Mouse (Mus musculus): ENCODE data around the gene H2-DMb1. TPM values are rescaled to one million over a fixed set of nuclear protein-coding genes. Genes with fewer than 3 reads are reported as not detected.

H2-DMb1 gene
- polyA plus RNA-seq, 1 experiment from 2014 or later, result 0.43 TPM

GRCm38 (mm10) chr17:34200047-34200446 lies 47.2 kb downstream of the H2-DMb1 start:
- Histone ChIP-seq H3K9me3 (ENCODE audit: control insufficient read depth, low read length) (no peaks in the 10 kb centered on the region), H3K4me3 (ENCODE audit: low read depth, low read length) (no peak overlapping the region), H3K27ac (ENCODE audit: low read depth, low read length) (no peak overlapping the region), H3K4me2 (ENCODE audit: low read depth, low read length) (no peak overlapping the region), H3K27me3 (ENCODE audit: control insufficient read depth, insufficient read depth, low read length) (peaks cover 34% of the 10 kb centered on the region), H3K4me1 (ENCODE audit: control insufficient read depth, insufficient read depth, low read length) (0 out of 2 replicates have a peak, but pooled peaks cover 4% of the 10 kb centered on the region), H3K36me3 (ENCODE audit: control insufficient read depth, insufficient read depth, low read length) (no peaks in the 10 kb centered on the region), H3K9ac (replicated peaks; ENCODE audit: low read depth, low read length) (no peak overlapping the region)
- 89% methylated on average over 10 of the region's 10 CpGs for WGBS
- no peak for ATAC-seq (ENCODE audit: low read depth)

GRCm38 (mm10) chr17:34200772-34201505 lies 48.1 kb downstream of the H2-DMb1 start:
- WGBS, result 85% methylated on average over 16 of the region's 16 CpGs
- Histone ChIP-seq H3K4me1 (ENCODE audit: control insufficient read depth, insufficient read depth, low read length) (0 out of 2 replicates have a peak, but pooled peaks cover 4% of the 10 kb centered on the region), H3K4me2 (ENCODE audit: low read depth, low read length) (no peak overlapping the region), H3K36me3 (ENCODE audit: control insufficient read depth, insufficient read depth, low read length) (no peaks in the 10 kb centered on the region), H3K9ac (replicated peaks; ENCODE audit: low read depth, low read length) (no peak overlapping the region), H3K9me3 (ENCODE audit: control insufficient read depth, low read length) (no peaks in the 10 kb centered on the region), H3K4me3 (ENCODE audit: low read depth, low read length) (no peak overlapping the region), H3K27ac (ENCODE audit: low read depth, low read length) (no peak overlapping the region), H3K27me3 (ENCODE audit: control insufficient read depth, insufficient read depth, low read length) (peaks cover 35% of the 10 kb centered on the region)
- no peak for ATAC-seq (ENCODE audit: low read depth)

GRCm38 (mm10) chr17:34201506-34202055 lies 48.7 kb downstream of the H2-DMb1 start:
- no peak overlapping the region for H3K4me3 ChIP-seq (ENCODE audit: low read depth, low read length)
- peaks cover 29% of the 10 kb centered on the region for H3K27me3 ChIP-seq (ENCODE audit: control insufficient read depth, insufficient read depth, low read length)
- ATAC-seq (ENCODE audit: low read depth), result no peak
- H3K4me1 ChIP-seq (ENCODE audit: control insufficient read depth, insufficient read depth, low read length), result 0 out of 2 replicates have a peak, but pooled peaks cover 4% of the 10 kb centered on the region
- H3K36me3 ChIP-seq (ENCODE audit: control insufficient read depth, insufficient read depth, low read length), result no peaks in the 10 kb centered on the region
- WGBS, result 74% methylated on average over 7 of the region's 7 CpGs
- no peak overlapping the region for H3K27ac ChIP-seq (ENCODE audit: low read depth, low read length)
- no peak overlapping the region for H3K4me2 ChIP-seq (ENCODE audit: low read depth, low read length)
- no peaks in the 10 kb centered on the region for H3K9me3 ChIP-seq (ENCODE audit: control insufficient read depth, low read length)
- H3K9ac ChIP-seq (replicated peaks; ENCODE audit: low read depth, low read length), result no peak overlapping the region

GRCm38 (mm10) chr17:34202760-34203442 lies 50.0 kb downstream of the H2-DMb1 start:
- no peak overlapping the region for H3K4me2 ChIP-seq (ENCODE audit: low read depth, low read length)
- no peak overlapping the region for H3K9ac ChIP-seq (replicated peaks; ENCODE audit: low read depth, low read length)
- peaks cover 25% of the 10 kb centered on the region for H3K27me3 ChIP-seq (ENCODE audit: control insufficient read depth, insufficient read depth, low read length)
- ATAC-seq (ENCODE audit: low read depth), result no peak
- no peaks in the 10 kb centered on the region for H3K36me3 ChIP-seq (ENCODE audit: control insufficient read depth, insufficient read depth, low read length)
- H3K9me3 ChIP-seq (ENCODE audit: control insufficient read depth, low read length), result no peaks in the 10 kb centered on the region
- WGBS, result 86% methylated on average over 4 of the region's 4 CpGs
- H3K4me1 ChIP-seq (ENCODE audit: control insufficient read depth, insufficient read depth, low read length), result 0 out of 2 replicates have a peak, but pooled peaks cover 2% of the 10 kb centered on the region
- no peak overlapping the region for H3K4me3 ChIP-seq (ENCODE audit: low read depth, low read length)
- H3K27ac ChIP-seq (ENCODE audit: low read depth, low read length), result no peak overlapping the region

GRCm38 (mm10) chr17:34203444-34203843 lies 50.6 kb downstream of the H2-DMb1 start, which contains the start of gene Tap2:
TSS of gene Tap2 (plus strand) at chr17:34203527.
- Histone ChIP-seq H3K27me3 (ENCODE audit: control insufficient read depth, insufficient read depth, low read length) (peaks cover 19% of the 10 kb centered on the region), H3K4me1 (ENCODE audit: control insufficient read depth, insufficient read depth, low read length) (no peaks in the 10 kb centered on the region), H3K4me2 (ENCODE audit: low read depth, low read length) (peak within 1 kb of the TSS; percentile 70), H3K27ac (ENCODE audit: low read depth, low read length) (no peak within 1 kb of the TSS), H3K9ac (replicated peaks; ENCODE audit: low read depth, low read length) (peak within 1 kb of the TSS; percentile 44; the same call in 1 of the 2 replicates), H3K4me3 (ENCODE audit: low read depth, low read length) (peak within 1 kb of the TSS; percentile 52), H3K36me3 (ENCODE audit: control insufficient read depth, insufficient read depth, low read length) (no peaks in the 10 kb centered on the region), H3K9me3 (ENCODE audit: control insufficient read depth, low read length) (no peaks in the 10 kb centered on the region)
- WGBS, result 63% methylated on average over 5 of the region's 5 CpGs
- no peak for ATAC-seq (ENCODE audit: low read depth)

- Histone ChIP-seq H3K4me1 (ENCODE audit: control insufficient read depth, insufficient read depth, low read length) (no peaks in the 10 kb centered on the region), H3K36me3 (ENCODE audit: control insufficient read depth, insufficient read depth, low read length) (no peaks in the 10 kb centered on the region), H3K27ac (ENCODE audit: low read depth, low read length) (no peak overlapping the region), H3K4me2 (ENCODE audit: low read depth, low read length) (peak overlapping the region; percentile 70), H3K4me3 (ENCODE audit: low read depth, low read length) (peak overlapping the region; percentile 52), H3K27me3 (ENCODE audit: control insufficient read depth, insufficient read depth, low read length) (peaks cover 10% of the 10 kb centered on the region; the same call in 1 of the 2 replicates), H3K9ac (replicated peaks; ENCODE audit: low read depth, low read length) (peak overlapping the region; percentile 44; the same call in 1 of the 2 replicates), H3K9me3 (ENCODE audit: control insufficient read depth, low read length) (no peaks in the 10 kb centered on the region)
- ATAC-seq (ENCODE audit: low read depth), result 0 out of 2 replicates have a peak, but pooled peaks have one; percentile 49
- under 1% methylated on average over 44 of the region's 44 CpGs for WGBS
Measured at GRCm38 (mm10) chr17:34204303-34205010, 51.6 kb downstream of the H2-DMb1 start.

- ATAC-seq (ENCODE audit: low read depth), result no peak
- 15% methylated on average over 18 of the region's 18 CpGs for WGBS
- H3K27me3 ChIP-seq (ENCODE audit: control insufficient read depth, insufficient read depth, low read length), result peaks cover 10% of the 10 kb centered on the region; the same call in 1 of the 2 replicates
Measured at GRCm38 (mm10) chr17:34205021-34205745, 52.3 kb downstream of the H2-DMb1 start.

GRCm38 (mm10) chr17:34205746-34206176 lies 52.9 kb downstream of the H2-DMb1 start:
- H3K9me3 ChIP-seq (ENCODE audit: control insufficient read depth, low read length), result no peaks in the 10 kb centered on the region
- WGBS, result 26% methylated on average over 9 of the region's 9 CpGs
- ATAC-seq (ENCODE audit: low read depth), result no peak
- peaks cover 10% of the 10 kb centered on the region; the same call in 1 of the 2 replicates for H3K27me3 ChIP-seq (ENCODE audit: control insufficient read depth, insufficient read depth, low read length)
- H3K4me2 ChIP-seq (ENCODE audit: low read depth, low read length), result no peak overlapping the region
- H3K9ac ChIP-seq (replicated peaks; ENCODE audit: low read depth, low read length), result no peak overlapping the region
- H3K27ac ChIP-seq (ENCODE audit: low read depth, low read length), result no peak overlapping the region
- H3K4me1 ChIP-seq (ENCODE audit: control insufficient read depth, insufficient read depth, low read length), result no peaks in the 10 kb centered on the region
- H3K36me3 ChIP-seq (ENCODE audit: control insufficient read depth, insufficient read depth, low read length), result no peaks in the 10 kb centered on the region
- no peak overlapping the region for H3K4me3 ChIP-seq (ENCODE audit: low read depth, low read length)

More at GRCm38 (mm10) chr17:34205021-34205745, 52.3 kb downstream of the H2-DMb1 start:
- Histone ChIP-seq H3K4me3 (ENCODE audit: low read depth, low read length) (peak overlapping the region; percentile 52), H3K4me1 (ENCODE audit: control insufficient read depth, insufficient read depth, low read length) (no peaks in the 10 kb centered on the region), H3K9ac (replicated peaks; ENCODE audit: low read depth, low read length) (peak overlapping the region; percentile 25; the same call in 1 of the 2 replicates), H3K36me3 (ENCODE audit: control insufficient read depth, insufficient read depth, low read length) (no peaks in the 10 kb centered on the region), H3K4me2 (ENCODE audit: low read depth, low read length) (peak overlapping the region; percentile 70), H3K9me3 (ENCODE audit: control insufficient read depth, low read length) (no peaks in the 10 kb centered on the region), H3K27ac (ENCODE audit: low read depth, low read length) (no peak overlapping the region)

Data from neural tube, embryonic 14.5 days (tissue).